Mouse (Mus musculus): ENCODE results near the gene Kcnq1. TPM values are rescaled to one million over a fixed set of nuclear protein-coding genes. Genes with fewer than 3 reads are reported as not detected.

Gene Kcnq1
- polyA plus RNA-seq, 1 experiment from 2014 or later = 0.91 TPM

- H3K27me3 ChIP-seq = no peaks in the 10 kb centered on the region
- no peak overlapping the region for H3K4me2 ChIP-seq
- no peak overlapping the region for H3K4me3 ChIP-seq (replicated peaks)
- H3K36me3 ChIP-seq (replicated peaks) = no peaks in the 10 kb centered on the region
- WGBS (ENCODE audit: insufficient replicate concordance) = 36% methylated on average over 1 of the region's 1 CpGs
- no peaks in the 10 kb centered on the region for H3K9me3 ChIP-seq (replicated peaks)
- H3K27ac ChIP-seq (replicated peaks) = no peak overlapping the region
- no peak for ATAC-seq (ENCODE audit: insufficient read depth)
- H3K4me1 ChIP-seq (replicated peaks) = peaks cover 70% of the 10 kb centered on the region
- H3K9ac ChIP-seq = 0 out of 2 replicates have a peak overlapping the region, but pooled peaks have one; percentile 6
Observed at GRCm38 (mm10) chr7:143284866-143285265, 178.7 kb downstream of the Kcnq1 start.

DNA sequence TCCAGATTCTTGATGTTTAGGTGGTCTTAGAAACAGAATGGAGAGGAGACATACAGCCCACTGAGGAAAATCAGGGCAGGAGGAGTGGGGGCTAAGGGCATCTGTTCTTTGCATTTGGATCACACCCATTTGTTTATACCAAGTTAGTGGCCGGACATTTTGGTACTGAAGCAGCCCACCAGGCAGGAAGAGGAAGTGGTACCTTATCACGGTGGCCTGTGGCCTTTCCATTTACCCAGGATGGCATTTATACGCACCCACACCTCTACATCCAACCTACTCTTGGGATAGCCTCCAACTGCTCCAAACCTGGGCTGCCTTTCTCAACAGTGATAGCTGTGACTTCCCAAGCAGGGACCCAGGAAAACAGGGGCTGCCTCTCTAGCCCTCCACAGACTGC is 179.3 kb downstream of the Kcnq1 start:
- Histone ChIP-seq H3K27me3 (no peaks in the 10 kb centered on the region), H3K4me3 (replicated peaks) (no peak overlapping the region), H3K36me3 (replicated peaks) (no peaks in the 10 kb centered on the region), H3K4me1 (replicated peaks) (peaks cover 76% of the 10 kb centered on the region), H3K4me2 (no peak overlapping the region), H3K9me3 (replicated peaks) (no peaks in the 10 kb centered on the region), H3K9ac (no peak overlapping the region), H3K27ac (replicated peaks) (no peak overlapping the region)
- WGBS (ENCODE audit: insufficient replicate concordance) = 22% methylated on average over 3 of the region's 3 CpGs
- no peak for ATAC-seq (ENCODE audit: insufficient read depth)

GRCm38 (mm10) chr7:143286532-143287290 is 180.5 kb downstream of the Kcnq1 start:
- no peak overlapping the region for H3K4me2 ChIP-seq
- no peaks in the 10 kb centered on the region for H3K36me3 ChIP-seq (replicated peaks)
- peak overlapping the region; percentile 55 for H3K27ac ChIP-seq (replicated peaks)
- H3K9me3 ChIP-seq (replicated peaks) = no peaks in the 10 kb centered on the region
- WGBS (ENCODE audit: insufficient replicate concordance) = 64% methylated on average over 8 of the region's 8 CpGs
- peak; percentile 78 for ATAC-seq (ENCODE audit: insufficient read depth)
- peaks cover 83% of the 10 kb centered on the region for H3K4me1 ChIP-seq (replicated peaks)
- no peaks in the 10 kb centered on the region for H3K27me3 ChIP-seq
- no peak overlapping the region for H3K4me3 ChIP-seq (replicated peaks)
- no peak overlapping the region for H3K9ac ChIP-seq

- Histone ChIP-seq H3K4me1 (replicated peaks) (peaks cover 77% of the 10 kb centered on the region), H3K4me2 (no peak overlapping the region), H3K36me3 (replicated peaks) (no peaks in the 10 kb centered on the region), H3K9ac (no peak overlapping the region), H3K27me3 (no peaks in the 10 kb centered on the region), H3K9me3 (replicated peaks) (no peaks in the 10 kb centered on the region), H3K27ac (replicated peaks) (peak overlapping the region; percentile 55; the same call in 1 of the 2 replicates), H3K4me3 (replicated peaks) (no peak overlapping the region)
- no peak for ATAC-seq (ENCODE audit: insufficient read depth)
- WGBS (ENCODE audit: insufficient replicate concordance) = 75% methylated on average over 7 of the region's 7 CpGs
Observed at GRCm38 (mm10) chr7:143288135-143288534, 182.0 kb downstream of the Kcnq1 start.

GRCm38 (mm10) chr7:143289082-143289849 is 183.1 kb downstream of the Kcnq1 start:
- H3K4me3 ChIP-seq (replicated peaks) = no peak overlapping the region
- peak overlapping the region; percentile 24; the same call in 1 of the 2 replicates for H3K27ac ChIP-seq (replicated peaks)
- H3K4me2 ChIP-seq = no peak overlapping the region
- no peaks in the 10 kb centered on the region for H3K27me3 ChIP-seq
- WGBS (ENCODE audit: insufficient replicate concordance) = 56% methylated on average over 3 of the region's 3 CpGs
- no peaks in the 10 kb centered on the region for H3K36me3 ChIP-seq (replicated peaks)
- no peak overlapping the region for H3K9ac ChIP-seq
- no peak for ATAC-seq (ENCODE audit: insufficient read depth)
- peaks cover 65% of the 10 kb centered on the region for H3K4me1 ChIP-seq (replicated peaks)
- no peaks in the 10 kb centered on the region for H3K9me3 ChIP-seq (replicated peaks)

DNA sequence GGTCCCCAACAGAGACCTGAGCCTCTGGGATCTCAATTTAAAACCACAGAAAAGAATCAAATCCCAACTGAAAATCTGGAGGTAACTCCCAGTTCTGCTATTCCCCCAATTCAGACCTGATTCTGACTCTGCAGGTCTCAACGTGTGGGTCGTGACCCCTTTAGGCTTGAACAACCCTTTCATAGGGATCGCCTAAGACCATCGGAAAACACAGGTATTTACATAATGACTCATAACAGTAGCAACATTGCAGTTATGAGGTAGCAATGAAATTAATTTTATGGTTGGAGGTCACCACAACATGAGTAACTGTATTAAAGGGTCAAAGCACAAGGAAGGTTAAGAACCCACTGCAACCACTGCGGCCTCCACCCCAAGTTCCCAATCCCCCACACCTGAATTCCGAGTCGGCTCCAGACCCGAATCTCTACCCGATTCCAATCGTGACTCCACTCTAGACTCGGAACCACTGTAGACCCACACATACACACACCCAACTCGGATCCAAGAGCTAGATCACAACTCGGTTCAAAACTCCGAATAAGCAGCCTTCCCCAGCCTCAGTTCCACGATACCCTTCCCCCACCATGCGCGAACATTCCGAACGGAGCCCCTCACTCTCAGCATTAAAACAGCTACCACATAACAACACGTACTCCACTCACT is 188.7 kb downstream of the Kcnq1 start:
- H3K4me3 ChIP-seq (replicated peaks) = peak overlapping the region; percentile 66
- no peaks in the 10 kb centered on the region for H3K27me3 ChIP-seq
- WGBS (ENCODE audit: insufficient replicate concordance) = 40% methylated on average over 20 of the region's 20 CpGs
- H3K4me1 ChIP-seq (replicated peaks) = peaks cover 24% of the 10 kb centered on the region
- peak overlapping the region; percentile 63 for H3K9ac ChIP-seq
- no peaks in the 10 kb centered on the region for H3K36me3 ChIP-seq (replicated peaks)
- H3K4me2 ChIP-seq = peak overlapping the region; percentile 68
- H3K27ac ChIP-seq (replicated peaks) = peak overlapping the region; percentile 74; the same call in 1 of the 2 replicates
- no peaks in the 10 kb centered on the region for H3K9me3 ChIP-seq (replicated peaks)
- no peak for ATAC-seq (ENCODE audit: insufficient read depth)

DNA sequence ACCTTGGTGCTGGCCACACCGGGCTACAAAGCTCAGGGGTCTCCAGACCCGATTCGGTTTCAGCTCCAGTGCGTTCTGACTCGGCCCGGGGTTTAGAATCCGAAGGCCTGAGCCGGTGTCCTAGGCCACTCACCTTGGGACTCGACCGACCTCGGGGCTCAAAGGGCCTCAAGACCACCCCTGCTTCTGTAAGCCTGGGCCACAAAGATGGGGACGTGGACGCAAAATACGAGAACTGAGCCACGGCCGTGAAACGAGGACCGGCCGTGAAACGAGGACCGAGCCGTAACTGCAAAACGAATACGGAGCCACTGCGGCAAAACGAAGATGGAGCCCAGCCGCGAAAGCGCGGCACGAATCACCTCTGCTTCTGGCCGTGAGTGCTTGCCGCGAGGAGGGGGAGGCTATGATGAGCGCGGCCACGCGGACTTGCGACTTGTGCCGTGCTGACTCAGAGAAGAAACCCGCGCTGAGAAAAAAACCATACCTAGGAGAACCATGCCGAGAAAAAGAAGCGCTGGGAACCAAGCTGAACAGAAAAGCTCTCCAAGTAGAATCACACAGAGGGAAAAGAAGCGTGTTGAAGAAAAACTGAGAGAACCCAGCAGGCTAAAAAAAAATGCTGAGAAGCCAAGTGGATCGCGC is 189.3 kb downstream of the Kcnq1 start:
- 44% methylated on average over 47 of the region's 47 CpGs for WGBS (ENCODE audit: insufficient replicate concordance)
- Histone ChIP-seq H3K9me3 (replicated peaks) (no peaks in the 10 kb centered on the region), H3K27ac (replicated peaks) (peak overlapping the region; percentile 74), H3K4me3 (replicated peaks) (peak overlapping the region; percentile 66), H3K36me3 (replicated peaks) (no peaks in the 10 kb centered on the region), H3K4me2 (peak overlapping the region; percentile 68), H3K4me1 (replicated peaks) (peaks cover 17% of the 10 kb centered on the region), H3K9ac (peak overlapping the region; percentile 63), H3K27me3 (no peaks in the 10 kb centered on the region)
- no peak for ATAC-seq (ENCODE audit: insufficient read depth)

DNA sequence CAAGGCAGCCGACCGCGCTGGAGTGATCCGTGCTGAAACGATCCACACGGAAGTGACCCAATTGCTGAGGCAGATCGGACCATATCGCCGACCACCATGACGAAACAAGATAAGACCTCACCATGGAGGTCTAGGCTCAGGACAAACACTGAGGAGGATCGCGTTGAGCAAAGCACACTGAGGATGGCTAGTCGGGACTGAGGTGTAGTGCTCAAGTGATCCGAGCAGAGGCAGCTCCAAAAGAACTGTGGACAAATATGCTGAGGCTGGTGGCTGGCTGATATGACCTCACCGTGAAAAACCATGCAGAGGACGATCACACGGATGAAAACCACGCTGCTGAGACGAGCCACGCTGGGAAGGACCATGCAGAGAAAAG is 189.8 kb downstream of the Kcnq1 start:
- ATAC-seq (ENCODE audit: insufficient read depth) = peak; percentile 47
- WGBS (ENCODE audit: insufficient replicate concordance) = 43% methylated on average over 20 of the region's 20 CpGs
- Histone ChIP-seq H3K4me2 (peak overlapping the region; percentile 68), H3K4me1 (replicated peaks) (peaks cover 13% of the 10 kb centered on the region; the same call in 1 of the 2 replicates), H3K9ac (peak overlapping the region; percentile 63), H3K36me3 (replicated peaks) (no peaks in the 10 kb centered on the region), H3K4me3 (replicated peaks) (peak overlapping the region; percentile 66), H3K27ac (replicated peaks) (peak overlapping the region; percentile 74), H3K27me3 (no peaks in the 10 kb centered on the region), H3K9me3 (replicated peaks) (no peaks in the 10 kb centered on the region)

- peak; percentile 97 for ATAC-seq (ENCODE audit: insufficient read depth)
- no peaks in the 10 kb centered on the region for H3K36me3 ChIP-seq (replicated peaks)
- H3K9ac ChIP-seq = peak overlapping the region; percentile 63; the same call in 1 of the 2 replicates
- peak overlapping the region; percentile 74 for H3K27ac ChIP-seq (replicated peaks)
- no peaks in the 10 kb centered on the region for H3K9me3 ChIP-seq (replicated peaks)
- no peaks in the 10 kb centered on the region for H3K27me3 ChIP-seq
- H3K4me1 ChIP-seq (replicated peaks) = peaks cover 9% of the 10 kb centered on the region; the same call in 1 of the 2 replicates
- peak overlapping the region; percentile 66 for H3K4me3 ChIP-seq (replicated peaks)
- WGBS (ENCODE audit: insufficient replicate concordance) = 35% methylated on average over 17 of the region's 17 CpGs
- peak overlapping the region; percentile 68 for H3K4me2 ChIP-seq
Observed at GRCm38 (mm10) chr7:143296384-143296801, 190.2 kb downstream of the Kcnq1 start.

DNA sequence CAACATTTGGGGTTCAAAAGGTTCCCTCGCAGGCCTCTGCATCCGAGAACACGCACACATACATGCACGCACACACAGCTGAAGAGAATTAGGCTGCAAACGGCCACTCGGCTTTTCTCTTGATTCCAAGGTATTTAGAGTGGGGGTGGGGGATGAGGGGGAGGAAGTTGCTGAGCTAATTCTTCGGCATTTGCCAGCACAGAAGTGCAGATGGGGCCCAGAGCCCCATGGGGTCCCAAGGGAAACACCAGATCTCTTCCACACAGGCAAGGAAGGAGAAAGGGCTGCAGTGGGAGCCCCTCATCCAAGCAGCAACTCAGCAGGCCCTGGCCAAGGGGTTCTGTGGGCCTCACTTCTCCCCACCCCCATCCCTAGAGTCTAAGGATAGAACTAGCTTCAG is 193.9 kb downstream of the Kcnq1 start:
- no peak overlapping the region for H3K9ac ChIP-seq
- H3K4me2 ChIP-seq = no peak overlapping the region
- H3K4me3 ChIP-seq (replicated peaks) = no peak overlapping the region
- no peaks in the 10 kb centered on the region for H3K36me3 ChIP-seq (replicated peaks)
- 62% methylated on average over 7 of the region's 7 CpGs for WGBS (ENCODE audit: insufficient replicate concordance)
- peaks cover 9% of the 10 kb centered on the region; the same call in 1 of the 2 replicates for H3K4me1 ChIP-seq (replicated peaks)
- no peaks in the 10 kb centered on the region for H3K27me3 ChIP-seq
- H3K9me3 ChIP-seq (replicated peaks) = no peaks in the 10 kb centered on the region
- H3K27ac ChIP-seq (replicated peaks) = no peak overlapping the region
- no peak for ATAC-seq (ENCODE audit: insufficient read depth)

Data from liver, embryonic 15.5 days (tissue).